Mouse (Mus musculus): Measurements from ENCODE around the gene Prkce. TPM values are rescaled to one million over a fixed set of nuclear protein-coding genes. Genes with fewer than 3 reads are reported as not detected.

The Prkce gene
- polyA plus RNA-seq, 1 experiment: 1.9 TPM

DNA sequence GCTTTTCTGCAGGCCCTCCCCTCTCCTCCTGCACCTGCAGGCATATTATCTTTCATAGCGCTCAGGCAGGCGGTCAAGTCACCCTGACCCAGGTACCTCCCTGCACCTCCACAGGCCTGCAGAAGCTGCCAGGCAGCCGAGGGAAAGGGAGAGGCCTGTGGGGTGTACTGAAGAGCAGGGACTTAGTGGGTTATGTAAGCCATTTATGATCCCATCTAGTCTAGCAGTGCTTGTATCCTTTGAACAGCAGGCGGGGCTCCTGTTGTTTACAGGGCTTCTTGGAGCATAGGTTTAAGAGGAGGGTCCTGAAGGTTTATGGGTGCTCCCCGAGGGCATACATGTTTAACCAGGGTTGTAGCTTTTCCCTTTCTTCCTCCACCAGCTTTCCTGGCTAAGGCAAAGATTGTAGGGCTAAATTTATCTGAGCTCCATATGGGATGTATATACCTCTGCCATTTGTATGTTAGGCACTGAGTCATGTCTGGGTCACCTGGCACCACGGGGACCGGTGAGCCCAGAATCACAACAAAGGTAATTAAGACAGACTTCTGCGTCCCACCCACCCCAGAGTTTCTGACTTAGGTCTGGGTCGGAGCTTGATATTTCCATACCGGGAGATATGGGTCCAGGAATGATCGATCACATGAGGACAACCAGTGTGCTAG is 96.5 kb downstream of the Prkce start:
- Histone ChIP-seq H3K4me2 (ENCODE audit: low read depth) (no peak overlapping the region), H3K36me3 (ENCODE audit: control insufficient read depth, insufficient read depth) (no peaks in the 10 kb centered on the region), H3K27me3 (ENCODE audit: control insufficient read depth, insufficient read depth, insufficient read length) (no peaks in the 10 kb centered on the region), H3ac (ENCODE audit: control insufficient read depth, insufficient read length) (no peak overlapping the region), H3K4me3 (no peak overlapping the region), H3K79me2 (ENCODE audit: control insufficient read depth, insufficient read depth) (no peaks in the 10 kb centered on the region)
- no peak for TF ChIP-seq E2F4 (IDR thresholded peaks at IDR 0.05; ENCODE audit: insufficient read depth)

- TF ChIP-seq MYOD1 (IDR thresholded peaks at IDR 0.05; ENCODE audit: control insufficient read depth in 1 of 3, insufficient read length in 2 of 3, low read depth in 2 of 3) (peak in 1 of 3 experiments; percentile 9), REST (IDR thresholded peaks at IDR 0.05; ENCODE audit: insufficient read depth, insufficient read length) (no peak)
- H3K79me2 ChIP-seq (ENCODE audit: control insufficient read depth, insufficient read depth): no peaks in the 10 kb centered on the region
- H3K27me3 ChIP-seq (ENCODE audit: control insufficient read depth, insufficient read depth, insufficient read length): no peaks in the 10 kb centered on the region
- no peaks in the 10 kb centered on the region for H3K36me3 ChIP-seq (ENCODE audit: control insufficient read depth, insufficient read depth)
- H3ac ChIP-seq (ENCODE audit: control insufficient read depth, insufficient read length): no peak overlapping the region
- no peak overlapping the region for H3K4me2 ChIP-seq (ENCODE audit: low read depth)
- H3K4me3 ChIP-seq: no peak overlapping the region
Observed at GRCm38 (mm10) chr17:86266051-86266450, 98.5 kb downstream of the Prkce start.

GRCm38 (mm10) chr17:86267126-86267760 is 99.7 kb downstream of the Prkce start:
- Histone ChIP-seq H3K36me3 (ENCODE audit: control insufficient read depth, insufficient read depth) (no peaks in the 10 kb centered on the region), H3K4me2 (ENCODE audit: low read depth) (no peak overlapping the region), H3ac (ENCODE audit: control insufficient read depth, insufficient read length) (no peak overlapping the region), H3K27me3 (ENCODE audit: control insufficient read depth, insufficient read depth, insufficient read length) (no peaks in the 10 kb centered on the region), H3K4me3 (no peak overlapping the region), H3K79me2 (ENCODE audit: control insufficient read depth, insufficient read depth) (no peaks in the 10 kb centered on the region)
- TF ChIP-seq CEBPB (IDR thresholded peaks at IDR 0.05; ENCODE audit: insufficient read depth, poor library complexity, severe bottlenecking): no peak
- TF ChIP-seq MAX (IDR thresholded peaks at IDR 0.05; ENCODE audit: low read depth): no peak
- no peak for TF ChIP-seq MYOD1 (IDR thresholded peaks at IDR 0.05; ENCODE audit: control insufficient read depth in 1 of 3, insufficient read length in 2 of 3, low read depth in 2 of 3)
- no peak for TF ChIP-seq TCF12 (IDR thresholded peaks at IDR 0.05; ENCODE audit: insufficient read depth, poor library complexity, severe bottlenecking)
- no peak for TF ChIP-seq POLR2A (IDR thresholded peaks at IDR 0.05; ENCODE audit: insufficient read length, low read depth)
- no peak for TF ChIP-seq TCF3 (IDR thresholded peaks at IDR 0.05; ENCODE audit: insufficient read length, low read depth)
- TF ChIP-seq SRF (IDR thresholded peaks at IDR 0.05; ENCODE audit: control insufficient read depth, insufficient read length, low read depth): no peak
- TF ChIP-seq E2F4 (IDR thresholded peaks at IDR 0.05; ENCODE audit: insufficient read depth): no peak
- no peak for TF ChIP-seq POLR2AphosphoS2 (IDR thresholded peaks at IDR 0.05; ENCODE audit: insufficient read length, low read depth)
- TF ChIP-seq USF1 (IDR thresholded peaks at IDR 0.05; ENCODE audit: low read depth): no peak
- no peak for TF ChIP-seq REST (IDR thresholded peaks at IDR 0.05; ENCODE audit: insufficient read depth, insufficient read length)

DNA sequence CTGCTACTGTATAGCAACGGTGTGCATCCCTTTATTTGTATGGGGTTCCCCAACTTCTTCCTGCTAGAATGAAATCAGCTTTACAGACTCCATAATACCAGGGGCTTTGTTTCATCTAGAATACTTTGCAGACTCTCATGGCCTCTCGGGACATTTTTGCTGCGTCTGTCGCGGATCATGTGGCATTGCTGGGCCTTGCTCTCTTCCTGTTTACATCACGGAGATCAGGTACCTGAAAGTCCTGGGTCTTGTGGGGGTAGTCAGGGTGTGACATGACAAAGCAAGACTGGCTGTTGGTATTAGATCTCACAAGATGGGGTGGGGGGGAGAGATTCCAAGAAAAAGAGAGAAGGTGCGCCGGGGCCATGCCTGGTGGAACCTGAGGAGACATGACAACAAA is 102.1 kb downstream of the Prkce start:
- Histone ChIP-seq H3K36me3 (ENCODE audit: control insufficient read depth, insufficient read depth) (no peaks in the 10 kb centered on the region), H3K4me3 (no peak overlapping the region), H3K79me2 (ENCODE audit: control insufficient read depth, insufficient read depth) (no peaks in the 10 kb centered on the region), H3ac (ENCODE audit: control insufficient read depth, insufficient read length) (no peak overlapping the region), H3K4me2 (ENCODE audit: low read depth) (no peak overlapping the region), H3K27me3 (ENCODE audit: control insufficient read depth, insufficient read depth, insufficient read length) (no peaks in the 10 kb centered on the region)
- TF ChIP-seq MYOG (IDR thresholded peaks at IDR 0.05; ENCODE audit: control insufficient read depth in 1 of 3, insufficient read depth in 1 of 3, insufficient read length in 2 of 3, low read depth in 2 of 3) (no peak), REST (IDR thresholded peaks at IDR 0.05; ENCODE audit: insufficient read depth, insufficient read length) (no peak), TCF12 (IDR thresholded peaks at IDR 0.05; ENCODE audit: insufficient read depth, poor library complexity, severe bottlenecking) (no peak)

DNA sequence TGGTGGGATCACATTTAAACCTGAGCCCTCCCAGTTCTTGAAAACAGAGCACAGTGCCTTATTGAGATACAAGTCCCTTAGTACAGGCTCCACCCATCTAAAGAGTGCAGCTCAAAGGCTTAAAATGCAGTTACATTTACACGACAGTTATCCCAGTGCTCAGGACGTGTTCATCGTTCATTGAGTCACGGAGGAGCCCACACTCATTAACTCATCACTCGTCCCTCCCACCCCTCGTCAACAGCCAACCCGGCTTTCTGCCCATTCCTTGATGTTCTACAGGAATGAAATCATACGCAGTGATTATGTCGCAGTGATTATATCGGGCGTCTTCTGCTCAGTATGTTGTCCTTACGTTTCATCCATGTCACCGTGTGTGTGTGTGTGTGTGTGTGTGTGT is 102.9 kb downstream of the Prkce start:
- Histone ChIP-seq H3K4me3 (no peak overlapping the region), H3K27me3 (ENCODE audit: control insufficient read depth, insufficient read depth, insufficient read length) (no peaks in the 10 kb centered on the region), H3K79me2 (ENCODE audit: control insufficient read depth, insufficient read depth) (no peaks in the 10 kb centered on the region), H3ac (ENCODE audit: control insufficient read depth, insufficient read length) (no peak overlapping the region), H3K36me3 (ENCODE audit: control insufficient read depth, insufficient read depth) (no peaks in the 10 kb centered on the region), H3K4me2 (ENCODE audit: low read depth) (no peak overlapping the region)
- no peak for TF ChIP-seq USF1 (IDR thresholded peaks at IDR 0.05; ENCODE audit: low read depth)
- TF ChIP-seq SRF (IDR thresholded peaks at IDR 0.05; ENCODE audit: control insufficient read depth, insufficient read length, low read depth): no peak
- TF ChIP-seq E2F4 (IDR thresholded peaks at IDR 0.05; ENCODE audit: insufficient read depth): no peak
- TF ChIP-seq POLR2A (IDR thresholded peaks at IDR 0.05; ENCODE audit: insufficient read length, low read depth): no peak
- TF ChIP-seq TCF12 (IDR thresholded peaks at IDR 0.05; ENCODE audit: insufficient read depth, poor library complexity, severe bottlenecking): no peak
- no peak for TF ChIP-seq REST (IDR thresholded peaks at IDR 0.05; ENCODE audit: insufficient read depth, insufficient read length)
- no peak for TF ChIP-seq POLR2AphosphoS2 (IDR thresholded peaks at IDR 0.05; ENCODE audit: insufficient read length, low read depth)
- TF ChIP-seq MYOG (IDR thresholded peaks at IDR 0.05; ENCODE audit: control insufficient read depth in 1 of 3, insufficient read depth in 1 of 3, insufficient read length in 2 of 3, low read depth in 2 of 3): no peak
- TF ChIP-seq CEBPB (IDR thresholded peaks at IDR 0.05; ENCODE audit: insufficient read depth, poor library complexity, severe bottlenecking): no peak
- TF ChIP-seq TCF3 (IDR thresholded peaks at IDR 0.05; ENCODE audit: insufficient read length, low read depth): no peak
- no peak for TF ChIP-seq MAX (IDR thresholded peaks at IDR 0.05; ENCODE audit: low read depth)
- no peak for TF ChIP-seq MYOD1 (IDR thresholded peaks at IDR 0.05; ENCODE audit: control insufficient read depth in 1 of 3, insufficient read length in 2 of 3, low read depth in 2 of 3)
